Mouse (Mus musculus) heart, adult 18-20 months (tissue): ENCODE results near the gene Ints2. TPM values are rescaled to one million over a fixed set of nuclear protein-coding genes. Genes with fewer than 3 reads are reported as not detected.
"Not testable (repeated sequence)": the region's sequence is repeated elsewhere in the genome, so short reads cannot be mapped to it uniquely, and the experiment has no call there.

Experiments used
- DNase-seq, 2 experiments: peaks; one replicate each; pipeline ENCODE4 v3.0.0; 2021 to 2022; ENCODE audit warnings: mixed read lengths in 1 of 2
- long read RNA-seq, 2 experiments: library from polyadenylated mRNA; stranded (forward); transcript quantifications; one replicate each; pipeline ENCODE4 v2.0.0; 2021
- total RNA-seq, 2 experiments: library from RNA; stranded (reverse); gene quantifications; 2 replicates each; pipeline ENCODE4 v1.2.3; 2021

Gene Ints2
- total RNA-seq: 1 to 10 TPM; 7.2 to 7.3 TPM
- long read RNA-seq, experiment 1, partial matches to known transcripts: 0 of 3 reads
- long read RNA-seq, experiment 1, other reads (novel, unspliced or antisense): 3 of 3 reads
- long read RNA-seq, experiment 2, full-length matches to known transcripts: 2 of 4 reads
- long read RNA-seq, experiment 2, partial matches to known transcripts: 0 of 4 reads
- long read RNA-seq, experiment 2, other reads (novel, unspliced or antisense): 2 of 4 reads

DNA sequence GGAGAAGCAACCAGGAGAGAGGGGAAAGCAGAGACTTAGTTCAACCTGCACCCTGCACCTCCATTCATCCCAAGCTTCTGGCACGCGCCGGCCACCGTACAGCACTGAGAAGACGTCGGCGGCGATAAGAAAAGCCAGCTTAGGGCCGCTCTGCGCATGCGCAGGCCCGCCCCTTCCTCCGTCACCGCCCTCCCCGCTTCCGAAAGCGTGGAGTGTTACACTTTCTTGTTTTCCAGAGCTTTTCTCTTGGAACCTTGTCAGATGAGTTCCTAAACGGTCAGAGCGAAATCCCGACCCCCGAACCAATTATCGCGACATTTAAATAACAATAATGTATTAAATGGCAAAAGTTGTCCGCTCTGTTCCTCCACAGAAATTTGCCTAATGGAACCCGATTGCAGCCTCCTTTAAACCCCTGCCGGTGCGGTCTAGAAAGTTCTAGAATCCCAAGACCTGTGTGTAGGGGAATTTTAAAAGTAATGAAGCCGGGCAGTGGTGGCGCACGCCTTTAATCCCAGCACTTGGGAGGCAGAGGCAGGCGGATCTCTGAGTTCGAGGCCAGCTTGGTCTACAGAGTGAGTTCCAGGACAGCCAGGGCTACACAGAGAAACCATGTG is at the start of gene Ints2:
TSS of gene Ints2 (minus strand) at position 116 of the 617 bp plus-strand sequence.
- peak; percentile 95 to 96 for DNase-seq

DNA sequence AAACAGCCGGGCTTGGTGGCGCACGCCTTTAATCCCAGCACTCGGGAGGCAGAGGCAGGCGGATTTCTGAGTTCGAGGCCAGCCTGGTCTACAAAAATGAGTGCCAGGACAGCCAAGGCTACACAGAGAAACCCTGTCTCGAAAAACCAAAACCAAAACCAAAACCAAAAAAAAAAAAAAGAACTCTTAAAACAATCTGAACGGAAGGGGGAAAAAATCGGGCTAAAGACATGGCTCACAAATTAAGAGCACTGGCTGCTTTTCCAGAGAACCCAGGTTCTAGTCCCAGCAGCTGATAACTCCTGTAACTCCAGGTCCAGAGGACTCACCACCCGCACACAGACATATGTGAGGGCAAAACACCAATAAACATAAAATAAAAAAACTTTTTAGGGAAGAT is 34.8 kb upstream of the Ints2 start:
- DNase-seq: not testable (repeated sequence)

DNA sequence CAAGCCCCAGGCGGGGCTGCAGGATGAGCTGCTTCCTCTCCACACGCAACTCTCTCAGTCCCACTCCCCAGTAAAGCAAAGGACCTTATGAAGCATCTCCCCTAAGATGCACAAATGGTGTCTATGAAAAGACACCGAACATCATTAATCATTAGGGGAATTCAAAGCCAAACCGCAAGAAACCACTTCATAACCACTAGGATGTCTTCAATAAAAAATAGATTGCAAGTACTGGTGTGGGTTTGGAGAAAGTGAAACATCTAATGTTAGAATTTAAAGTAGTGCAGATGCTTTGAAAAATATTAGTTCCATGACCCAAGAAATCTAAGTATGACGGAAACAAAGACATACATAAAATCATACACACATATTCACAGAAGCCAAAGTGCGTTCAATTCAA is 34.3 kb upstream of the Ints2 start:
- DNase-seq: no peak

DNA sequence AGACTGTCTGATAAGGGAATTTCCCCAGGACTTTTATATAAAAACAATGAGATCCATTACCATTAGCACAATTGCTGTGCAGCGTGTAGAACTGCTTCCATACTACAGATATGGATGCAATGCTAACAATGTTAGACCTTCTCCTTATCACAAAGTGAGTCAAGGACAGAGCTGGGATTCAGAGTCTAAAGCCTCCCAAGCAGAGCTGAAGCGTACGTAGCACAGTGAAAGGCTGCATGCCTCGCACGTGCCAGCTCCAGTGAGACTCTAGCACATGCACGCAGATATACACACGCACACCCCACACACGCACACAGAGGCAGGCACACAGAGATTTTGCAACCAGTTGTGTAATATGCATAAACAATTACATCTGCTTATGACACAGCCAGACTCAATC is 28.4 kb upstream of the Ints2 start:
- peak in 1 of 2 experiments; percentile 10 for DNase-seq

- no peak for DNase-seq
Measured at GRCm38 (mm10) chr11:86278442-86279102, 21.2 kb upstream of the Ints2 start.

- no peak for DNase-seq
Measured at GRCm38 (mm10) chr11:86257054-86257453, 321 bp downstream of the Ints2 start.

DNA sequence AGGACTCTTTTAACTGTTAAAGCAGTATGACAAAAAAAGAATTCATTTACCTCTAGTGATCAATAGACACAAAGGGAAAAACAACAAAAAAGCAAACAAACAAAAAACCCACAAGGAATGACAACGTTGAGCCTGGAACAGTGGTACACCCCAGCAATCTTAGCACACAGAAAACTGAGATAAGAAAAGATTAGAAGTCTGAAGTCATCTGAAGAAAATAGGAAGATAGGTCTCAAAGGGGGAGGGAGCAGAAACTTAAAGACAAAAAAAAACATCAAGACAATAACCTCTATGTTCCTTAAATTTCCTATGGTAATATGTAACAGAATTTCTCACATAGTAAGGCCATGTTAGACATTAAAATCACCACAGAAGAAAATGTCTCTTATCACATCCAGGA is 4.0 kb downstream of the Ints2 start:
- no peak for DNase-seq

DNA sequence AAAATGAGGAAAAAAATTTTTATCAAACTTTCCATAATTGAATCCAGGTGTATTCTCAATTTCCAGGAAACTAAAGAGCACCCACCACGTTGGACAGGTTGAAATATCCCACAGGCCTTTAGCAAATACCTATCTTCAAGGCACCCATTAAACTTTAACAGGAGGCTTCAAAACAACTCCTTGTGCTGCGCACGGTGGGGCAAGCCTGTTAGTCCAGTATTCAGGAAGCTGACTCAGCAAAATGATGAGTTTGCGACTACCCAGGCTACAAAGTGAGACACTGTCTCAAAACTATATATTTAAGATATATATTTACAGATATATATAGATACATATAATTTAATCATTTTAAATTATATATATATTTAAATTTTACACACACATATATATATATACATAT is 24.9 kb downstream of the Ints2 start:
- DNase-seq: no peak

DNA sequence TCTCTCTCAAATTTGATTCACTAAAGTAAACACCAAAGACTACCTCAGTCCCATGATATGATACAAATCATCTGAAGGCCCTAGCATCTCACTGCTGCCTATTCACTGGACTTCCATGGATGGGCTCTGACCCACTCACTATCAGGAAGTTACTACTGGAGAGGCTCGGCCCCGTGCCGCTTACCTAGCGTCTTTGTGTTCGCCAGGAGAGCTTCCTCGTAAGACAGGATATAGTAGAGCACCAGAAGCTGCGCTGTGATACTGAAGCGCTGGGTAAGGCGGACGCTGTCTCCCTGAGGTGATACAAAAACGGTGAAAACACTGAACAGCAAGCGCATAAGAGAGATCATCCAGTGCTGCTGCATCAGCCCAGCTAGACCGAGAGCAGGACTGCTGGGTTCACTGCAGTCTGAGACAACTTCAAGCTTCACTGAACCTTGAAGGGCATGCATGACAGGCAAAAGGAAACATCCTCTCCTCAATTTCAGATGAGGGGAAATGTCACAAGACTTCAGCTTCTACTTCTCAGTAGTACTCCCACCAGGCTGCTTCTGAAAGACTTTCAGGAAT is 25.5 kb downstream of the Ints2 start:
- no peak for DNase-seq

- no peak for DNase-seq
Measured at GRCm38 (mm10) chr11:86226646-86227180, 30.7 kb downstream of the Ints2 start.

GRCm38 (mm10) chr11:86225761-86226160 is 31.6 kb downstream of the Ints2 start:
- no peak for DNase-seq

DNA sequence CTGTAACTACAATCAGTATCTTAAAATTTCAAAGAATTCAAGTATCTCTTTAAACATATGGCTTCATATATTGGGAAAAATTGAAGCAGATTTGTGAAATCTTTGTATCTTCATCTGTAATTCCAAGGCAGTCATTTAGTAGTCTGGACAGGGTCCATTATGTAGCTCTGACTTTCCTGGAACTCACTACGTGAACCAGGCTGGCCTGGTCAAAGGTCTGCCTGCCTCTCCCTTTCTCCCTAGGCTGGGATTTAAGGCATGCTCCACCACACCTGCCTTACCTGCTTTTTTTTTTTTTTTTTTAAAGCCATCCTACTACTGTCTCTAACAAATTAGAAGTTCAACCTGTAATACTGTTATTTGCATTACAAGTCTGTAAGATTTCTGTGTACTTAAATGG is 45.6 kb downstream of the Ints2 start:
- DNase-seq: no peak

DNA sequence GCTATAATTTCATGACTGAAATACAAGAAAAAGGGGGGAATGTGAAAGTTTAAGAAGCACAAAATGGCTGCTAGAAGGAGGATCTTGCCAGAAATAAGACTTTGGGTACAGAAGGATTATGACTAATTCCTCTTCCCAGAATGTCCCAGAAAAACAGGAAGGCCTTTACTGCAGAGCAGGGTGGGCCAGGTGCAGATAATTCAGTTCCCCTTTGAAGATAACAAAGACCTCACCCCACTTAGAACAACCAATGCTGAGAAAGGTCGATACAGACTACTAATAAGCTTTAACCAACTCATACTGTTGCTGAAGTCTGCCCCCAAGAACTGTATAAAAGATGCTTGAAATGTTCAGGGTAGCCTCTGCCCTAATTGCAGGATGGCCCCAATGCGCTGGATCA is 48.3 kb downstream of the Ints2 start:
- DNase-seq: no peak

- DNase-seq: no peak
Measured at GRCm38 (mm10) chr11:86205876-86206275, 51.5 kb downstream of the Ints2 start.

- DNase-seq: no peak
Measured at GRCm38 (mm10) chr11:86205031-86205430, 52.3 kb downstream of the Ints2 start.

DNA sequence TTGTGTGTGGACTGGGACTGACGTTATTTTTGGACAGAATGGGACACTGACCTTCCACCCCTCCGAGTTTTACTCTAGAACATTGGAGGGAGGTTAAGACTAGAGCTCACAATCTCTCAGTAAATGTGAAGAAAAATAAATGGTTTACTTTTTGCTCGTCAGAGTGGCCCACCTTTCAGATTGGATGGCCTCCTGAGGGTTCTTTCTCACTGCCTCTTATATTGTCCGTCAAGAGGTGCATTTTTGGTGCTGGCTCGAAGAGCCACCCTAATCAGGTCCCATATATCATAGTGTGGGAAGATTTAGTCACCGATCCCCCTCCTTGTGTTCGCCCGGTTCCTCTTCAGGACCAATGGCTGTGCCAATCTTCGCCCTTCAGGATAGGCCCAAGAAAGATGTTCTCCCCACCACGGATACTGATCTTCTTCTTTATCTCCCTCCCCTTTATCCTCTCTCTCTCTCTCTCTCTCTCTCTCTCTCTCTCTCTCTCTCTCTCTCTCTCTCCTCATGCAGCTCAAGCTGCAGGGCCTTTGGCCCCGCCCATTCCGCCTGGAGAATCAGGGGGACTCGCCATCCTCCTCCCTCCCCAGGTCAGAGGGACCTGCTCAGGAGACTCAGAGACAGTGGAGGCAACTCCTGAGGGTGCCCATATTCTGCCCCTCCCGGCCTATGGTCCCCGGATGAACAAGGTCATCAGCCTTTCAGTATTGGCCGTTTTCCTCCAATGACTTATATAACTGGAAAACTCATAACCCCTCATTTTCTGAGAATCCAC is 55.3 kb downstream of the Ints2 start:
- DNase-seq: peak in 1 of 2 experiments; percentile 23

DNA sequence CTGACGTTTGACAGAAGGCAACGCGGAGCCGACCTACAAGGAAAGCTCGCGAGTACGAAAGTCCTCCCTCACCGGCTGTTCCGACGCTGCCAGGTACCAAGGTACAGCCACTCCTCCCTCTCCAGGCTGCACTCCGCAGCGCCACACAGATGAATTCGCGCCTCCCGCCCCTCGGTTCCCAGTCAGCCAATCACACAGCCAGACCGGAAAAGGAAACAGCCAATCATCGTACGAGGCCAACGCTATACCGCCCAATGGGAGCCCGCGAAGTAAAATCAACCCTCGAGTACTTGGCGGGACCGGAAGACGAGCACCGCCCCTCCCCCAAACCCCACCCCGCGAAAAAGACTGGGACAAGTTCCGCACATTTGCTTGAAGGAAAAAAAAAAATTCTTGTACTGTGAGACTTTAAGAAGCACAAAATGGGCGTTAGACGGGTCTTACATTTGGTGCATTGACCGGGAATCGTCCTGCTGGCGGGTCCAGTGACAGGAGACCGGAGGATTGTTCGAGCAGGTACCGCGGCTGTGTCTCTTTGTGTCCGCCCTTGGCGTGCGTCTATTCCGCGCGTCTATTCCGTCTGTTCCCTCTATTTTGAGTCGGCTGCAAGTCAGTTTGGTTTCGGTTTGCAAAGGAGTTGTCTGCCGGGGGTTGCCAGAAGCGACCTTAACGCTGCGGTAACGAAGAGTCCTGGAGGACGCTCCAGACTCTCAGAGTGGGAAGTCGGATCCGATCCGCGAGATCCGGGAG is 56.2 kb downstream of the Ints2 start, which contains the start of gene Brip1:
TSS of gene Brip1 (minus strand) at position 157 of the 750 bp plus-strand sequence.
- DNase-seq: peak; percentile 94 to 96

GRCm38 (mm10) chr11:86200460-86201021 is 56.8 kb downstream of the Ints2 start:
- no peak for DNase-seq

DNA sequence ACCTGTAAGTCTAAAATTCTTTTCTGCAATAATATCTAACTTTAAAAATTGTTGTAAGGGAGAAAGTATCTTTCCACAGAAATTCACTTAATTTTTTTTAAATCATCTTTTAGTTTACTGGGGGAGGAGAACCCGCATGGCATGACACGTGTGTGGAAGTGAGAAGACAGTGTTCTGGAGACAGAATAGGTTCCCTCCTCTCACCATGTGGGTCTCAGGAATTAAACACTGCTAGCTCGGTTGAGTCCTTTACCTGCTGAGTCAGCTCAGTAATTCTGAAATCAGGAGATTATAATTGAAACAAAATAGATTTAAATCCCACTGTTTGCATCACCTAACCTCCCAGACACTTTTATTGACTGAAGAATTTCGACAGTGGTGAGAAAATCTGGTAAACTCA is 57.6 kb downstream of the Ints2 start:
- no peak for DNase-seq

DNA sequence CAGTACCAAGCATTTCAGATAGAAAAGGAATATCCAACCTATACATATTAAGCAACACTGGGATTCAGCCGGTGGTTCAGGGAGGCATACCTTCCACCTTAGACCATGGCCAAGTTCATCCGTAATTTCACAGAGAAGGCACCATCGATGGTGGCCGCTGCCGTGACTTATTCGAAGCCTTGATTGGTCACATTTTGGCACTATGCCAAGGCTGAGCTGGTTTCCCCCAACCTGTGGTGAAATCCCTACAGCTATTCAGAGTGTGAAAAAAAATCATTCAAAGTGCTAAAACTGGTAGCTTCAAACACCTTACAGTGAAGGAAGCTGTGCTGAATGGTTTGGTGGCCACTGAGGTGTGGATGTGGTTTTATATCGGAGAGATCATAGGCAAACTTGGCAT is 72.2 kb downstream of the Ints2 start:
- not testable (repeated sequence) for DNase-seq

DNA sequence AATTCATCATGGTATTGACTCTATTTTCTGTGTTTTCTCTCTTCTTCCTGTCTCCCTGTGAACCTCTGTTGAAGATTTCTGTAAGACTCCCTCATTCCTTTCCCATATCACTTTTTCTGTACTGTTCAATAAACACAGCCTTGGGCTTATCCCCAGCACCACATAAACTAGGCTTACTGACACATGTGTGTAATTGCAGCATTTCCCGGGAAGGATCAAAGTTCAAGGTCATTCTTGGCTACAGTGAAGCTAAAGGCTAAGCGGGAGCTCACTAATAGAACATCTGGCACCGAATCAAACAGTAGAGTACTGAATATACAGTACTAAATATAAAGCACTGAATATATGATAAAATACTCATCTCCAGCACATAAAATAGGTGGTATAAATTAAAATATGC is 81.5 kb downstream of the Ints2 start:
- DNase-seq: no peak
